Mouse (Mus musculus) lung, embryonic 16.5 days (tissue): ENCODE data around the gene Dusp23. TPM values are rescaled to one million over a fixed set of nuclear protein-coding genes. Genes with fewer than 3 reads are reported as not detected.
A peak's percentile ranks its signal among the peaks of the same experiment; 100 is the strongest.

Experiments
- ATAC-seq: fragments of 200-750 bp; cut with Nextera tagmentation; 2 replicates; pipeline ENCODE4 v1.8.0; 2017; ENCODE audit warnings: low read depth, mild to moderate bottlenecking, moderate library complexity
- H3K27ac ChIP-seq: fragments of 300-500 bp; sonication (generic); 2 replicates; pipeline ENCODE4 v1.5.1; 2014; ENCODE audit warnings: mild to moderate bottlenecking, control low read depth, low read length
- H3K27me3 ChIP-seq: fragments of 300-500 bp; sonication (generic); 2 replicates; pipeline ENCODE4 v1.6.1; 2014; ENCODE audit warnings: low read depth, low read length, mixed read lengths; ENCODE audit not compliant: control insufficient read depth, insufficient read depth
- H3K36me3 ChIP-seq: fragments of 300-500 bp; sonication (generic); 2 replicates; pipeline ENCODE4 v1.6.1; 2014; ENCODE audit warnings: low read length; ENCODE audit not compliant: control insufficient read depth, insufficient read depth
- H3K4me1 ChIP-seq: fragments of 300-500 bp; sonication (generic); replicated peaks from 2 replicates; pipeline ENCODE4 v1.6.1; 2014; ENCODE audit warnings: low read length, mixed read lengths; ENCODE audit not compliant: control insufficient read depth, insufficient read depth
- H3K4me2 ChIP-seq: fragments of 300-500 bp; sonication (generic); 2 replicates; pipeline ENCODE4 v1.6.1; 2014; ENCODE audit warnings: low read depth, low read length, control low read depth
- H3K4me3 ChIP-seq: fragments of 300-500 bp; sonication (generic); 2 replicates; pipeline ENCODE4 v1.5.1; 2014; ENCODE audit warnings: mild to moderate bottlenecking, low read length, control low read depth
- H3K9ac ChIP-seq: fragments of 300-500 bp; sonication (generic); 2 replicates; pipeline ENCODE4 v1.6.1; 2014; ENCODE audit warnings: low read length, control low read depth
- H3K9me3 ChIP-seq: fragments of 300-500 bp; sonication (generic); 2 replicates; pipeline ENCODE4 v1.6.1; 2016; ENCODE audit warnings: low read length; ENCODE audit not compliant: control insufficient read depth
- WGBS: fragments of 180-500 bp; shearing (Covaris S2); extraction: QIAGEN DNeasy Blood & Tissue Kit; methylation state at CpG from one replicate; pipeline ENCODE4 v1.1.7; 2014; 5-methylcytosine and 5-hydroxymethylcytosine counted together
- polyA plus RNA-seq: library from polyadenylated mRNA; unstranded; fragments of >200 nt; fragmentation: Nextera tagmentation; extraction: Ambion mirVana; gene quantifications from 2 replicates; pipeline ENCODE4 v1.2.1, GENCODE M21; 2015

Dusp23 gene
- polyA plus RNA-seq, 1 experiment from 2014 or later = 13.7 TPM

DNA sequence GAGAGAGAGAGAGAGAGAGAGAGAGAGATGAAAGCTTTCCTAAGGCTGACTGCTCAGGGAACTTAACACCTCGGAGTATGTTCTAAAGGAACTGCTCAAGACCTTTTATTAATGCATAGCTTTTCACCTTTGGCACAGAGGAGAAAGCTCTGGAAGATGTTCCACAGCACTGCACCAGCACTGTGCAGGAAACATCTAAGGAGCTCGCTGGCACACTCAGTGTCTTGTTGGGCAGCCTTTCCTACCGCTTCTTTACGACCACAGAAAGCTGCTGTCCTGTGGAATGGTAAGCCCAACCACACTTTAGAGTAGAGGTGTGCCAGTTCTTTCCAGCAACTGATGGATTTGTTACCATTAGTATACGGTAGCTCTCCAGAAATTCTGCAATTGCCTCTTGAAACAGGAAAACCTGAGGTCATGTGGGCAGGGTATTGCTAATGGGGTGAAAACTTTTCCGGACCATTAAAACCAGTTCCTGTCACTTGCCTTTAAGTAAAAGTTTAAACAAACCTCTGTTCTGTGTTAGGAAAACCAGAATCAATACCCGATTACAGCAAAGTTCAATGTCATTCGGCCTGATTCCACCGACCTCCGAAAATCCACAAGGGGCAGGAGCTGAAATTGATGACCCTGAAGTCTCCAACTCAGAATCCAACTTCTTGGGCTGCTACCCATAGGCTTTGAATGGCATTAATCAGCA, 18.7 kb upstream of the Dusp23 start:
- 59% methylated on average over 10 of the region's 10 CpGs for WGBS
- Histone ChIP-seq H3K27ac (no peak overlapping the region), H3K36me3 (no peaks in the 10 kb centered on the region), H3K27me3 (no peaks in the 10 kb centered on the region), H3K4me1 (no peaks in the 10 kb centered on the region), H3K4me2 (no peak overlapping the region), H3K4me3 (no peak overlapping the region), H3K9me3 (no peaks in the 10 kb centered on the region), H3K9ac (no peak overlapping the region)
- no peak for ATAC-seq

DNA sequence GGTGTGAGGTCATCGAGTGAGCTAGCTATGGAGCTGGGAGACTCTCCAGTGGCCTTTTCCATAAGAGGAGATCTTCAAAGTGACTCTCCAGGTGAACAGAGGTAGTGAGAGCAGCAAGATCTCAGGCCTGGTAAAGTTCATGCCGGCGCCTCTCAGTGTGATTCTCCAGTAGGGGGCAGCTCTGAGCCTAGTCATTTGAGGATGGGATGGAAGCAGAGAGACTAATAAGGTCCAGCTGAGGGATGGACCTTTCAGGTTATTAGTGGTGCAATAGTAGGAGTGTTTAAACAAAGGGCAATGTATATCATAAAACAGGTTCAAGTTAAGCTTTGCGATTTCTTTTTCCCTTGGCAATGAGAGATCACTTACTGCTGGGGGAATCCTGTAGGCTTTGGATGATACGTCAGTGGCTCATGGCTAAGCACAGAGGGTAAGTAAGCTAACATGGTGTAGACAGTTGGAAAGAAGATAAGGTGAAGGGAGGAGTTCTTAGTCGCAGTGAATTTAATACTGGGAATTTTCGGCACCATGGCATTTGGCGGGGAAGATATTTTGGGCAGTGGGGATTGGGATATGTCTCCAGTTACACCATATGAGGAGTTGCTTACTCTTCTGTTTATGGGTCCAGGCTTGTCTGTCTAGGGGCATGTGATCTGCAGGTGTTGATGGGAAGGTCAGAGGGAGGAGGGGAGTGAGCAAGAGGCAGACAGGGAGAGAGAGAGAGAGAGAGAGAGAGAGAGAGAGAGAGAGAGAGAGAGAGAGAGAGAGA, 17.9 kb upstream of the Dusp23 start:
- Histone ChIP-seq H3K4me1 (no peaks in the 10 kb centered on the region), H3K4me2 (no peak overlapping the region), H3K27me3 (no peaks in the 10 kb centered on the region), H3K9me3 (no peaks in the 10 kb centered on the region), H3K9ac (no peak overlapping the region), H3K36me3 (no peaks in the 10 kb centered on the region), H3K4me3 (no peak overlapping the region), H3K27ac (no peak overlapping the region)
- 59% methylated on average over 8 of the region's 8 CpGs for WGBS
- no peak for ATAC-seq

DNA sequence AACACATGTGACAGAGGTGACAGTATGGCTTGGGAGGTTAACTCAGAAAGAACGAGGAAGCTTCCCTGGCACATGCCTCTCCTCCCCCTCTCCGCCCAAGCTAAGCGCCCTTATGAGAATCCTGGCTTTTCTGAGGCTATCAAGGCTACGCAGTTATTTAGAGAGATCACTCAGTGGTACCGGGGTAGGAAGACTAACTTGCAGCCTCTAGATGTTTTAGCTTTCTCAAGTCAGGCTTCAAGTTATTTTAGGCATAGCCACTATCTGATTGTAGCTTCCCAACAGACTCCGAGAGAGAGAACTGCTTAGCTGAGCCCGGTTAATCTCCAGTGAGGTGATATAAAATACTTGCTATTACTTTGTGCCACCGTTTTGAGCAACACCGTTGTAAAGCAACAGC, 16.6 kb upstream of the Dusp23 start:
- Histone ChIP-seq H3K27ac (no peak overlapping the region), H3K36me3 (no peaks in the 10 kb centered on the region), H3K9me3 (no peaks in the 10 kb centered on the region), H3K27me3 (no peaks in the 10 kb centered on the region), H3K4me2 (no peak overlapping the region), H3K4me3 (no peak overlapping the region), H3K9ac (no peak overlapping the region), H3K4me1 (no peaks in the 10 kb centered on the region)
- 82% methylated on average over 9 of the region's 9 CpGs for WGBS
- ATAC-seq = no peak

DNA sequence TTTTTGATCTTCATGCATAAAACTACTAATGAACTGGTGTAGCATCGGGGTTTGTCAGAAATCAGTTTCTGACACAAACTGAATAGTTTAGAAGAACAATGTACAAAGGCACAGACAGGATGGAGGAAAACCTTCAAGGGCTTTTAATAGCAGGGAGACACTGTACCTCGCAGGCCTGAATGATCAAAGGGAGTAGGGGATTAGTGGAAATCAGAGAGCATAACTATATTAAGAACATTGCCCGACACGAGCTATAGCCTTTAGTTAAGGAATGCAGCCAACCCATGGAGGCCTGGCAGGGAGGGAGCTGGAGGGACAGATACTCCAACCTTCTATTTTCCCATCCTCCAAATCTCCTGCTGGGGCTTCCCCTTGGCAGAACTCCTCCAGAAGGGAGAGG, 14.5 kb upstream of the Dusp23 start:
- Histone ChIP-seq H3K4me3 (no peak overlapping the region), H3K27ac (no peak overlapping the region), H3K9ac (no peak overlapping the region), H3K27me3 (no peaks in the 10 kb centered on the region), H3K9me3 (no peaks in the 10 kb centered on the region), H3K4me1 (no peaks in the 10 kb centered on the region), H3K36me3 (no peaks in the 10 kb centered on the region), H3K4me2 (no peak overlapping the region)
- ATAC-seq = no peak
- 37% methylated on average over 4 of the region's 4 CpGs for WGBS

DNA sequence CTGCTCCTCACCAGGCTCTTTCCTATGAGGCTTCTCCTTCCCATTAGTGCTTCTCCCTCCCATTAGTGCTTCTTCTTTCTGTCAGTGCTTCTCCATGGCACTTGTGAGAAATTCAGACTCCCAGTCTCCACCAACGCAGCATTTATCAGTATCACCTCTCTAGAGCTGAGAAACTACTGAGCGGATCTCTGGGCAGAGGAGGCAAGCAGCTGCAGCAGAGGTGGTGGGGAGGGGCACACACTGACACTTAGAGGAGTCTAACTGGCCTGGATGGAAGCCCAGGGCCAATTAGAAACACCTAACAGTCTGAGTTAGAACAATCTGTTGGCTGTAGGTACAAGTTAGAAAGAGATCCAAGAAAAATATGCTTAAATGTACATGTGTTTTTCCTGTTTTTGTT, 6.0 kb upstream of the Dusp23 start:
- peak; percentile 41; the same call in 1 of the 2 replicates for ATAC-seq
- H3K4me2 ChIP-seq = no peak overlapping the region
- no peaks in the 10 kb centered on the region for H3K36me3 ChIP-seq
- H3K27me3 ChIP-seq = no peaks in the 10 kb centered on the region
- 18% methylated on average over 2 of the region's 2 CpGs for WGBS
- no peak overlapping the region for H3K9ac ChIP-seq
- no peak overlapping the region for H3K4me3 ChIP-seq
- 0 out of 2 replicates have a peak overlapping the region, but pooled peaks have one; percentile 24 for H3K27ac ChIP-seq
- H3K9me3 ChIP-seq = no peaks in the 10 kb centered on the region
- peaks cover 7% of the 10 kb centered on the region for H3K4me1 ChIP-seq

DNA sequence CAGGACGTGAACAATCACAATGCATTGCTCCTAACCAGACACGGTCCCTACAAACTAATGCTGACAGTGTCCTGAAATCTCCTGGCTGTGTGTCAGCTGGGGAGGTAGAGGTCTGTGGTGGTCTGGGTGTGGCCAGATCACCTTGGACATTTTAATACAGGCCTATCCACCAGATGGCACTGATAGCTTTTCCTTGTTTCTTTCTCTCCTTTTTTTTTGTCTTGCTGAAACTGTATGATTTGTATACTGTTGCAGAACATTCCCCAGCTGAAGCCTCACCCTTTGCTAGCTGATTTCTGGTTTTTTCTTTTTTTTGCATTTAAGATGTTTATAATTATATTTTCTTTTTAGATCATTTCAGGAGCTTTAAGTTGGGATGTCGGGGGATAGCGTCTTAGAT, 5.0 kb upstream of the Dusp23 start:
- Histone ChIP-seq H3K9me3 (no peaks in the 10 kb centered on the region), H3K4me3 (no peak overlapping the region), H3K4me1 (peaks cover 7% of the 10 kb centered on the region), H3K9ac (no peak overlapping the region), H3K27me3 (no peaks in the 10 kb centered on the region), H3K36me3 (no peaks in the 10 kb centered on the region), H3K27ac (no peak overlapping the region), H3K4me2 (no peak overlapping the region)
- no peak for ATAC-seq
- WGBS = 54% methylated on average over 4 of the region's 4 CpGs

DNA sequence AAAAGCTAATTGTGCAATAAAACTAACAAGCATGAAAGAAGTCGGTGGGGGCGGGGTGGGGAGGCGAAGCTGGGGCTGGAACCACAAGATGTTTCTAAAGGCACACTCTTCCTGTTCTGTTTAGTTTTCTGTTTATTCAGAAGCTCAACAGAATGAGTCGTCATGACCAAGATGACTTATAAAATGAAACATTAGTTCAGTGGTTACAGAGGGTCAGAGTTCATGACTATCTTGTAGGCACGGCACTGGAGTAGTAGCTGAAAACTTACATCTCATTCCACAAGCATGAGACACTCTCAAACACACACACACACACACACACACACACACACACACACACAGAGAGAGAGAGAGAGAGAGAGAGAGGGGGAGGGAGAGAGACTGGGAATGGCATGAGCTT, 3.5 kb upstream of the Dusp23 start:
- no peak overlapping the region for H3K4me3 ChIP-seq
- no peaks in the 10 kb centered on the region for H3K27me3 ChIP-seq
- H3K27ac ChIP-seq = no peak overlapping the region
- 80% methylated on average over 5 of the region's 5 CpGs for WGBS
- no peak overlapping the region for H3K4me2 ChIP-seq
- H3K4me1 ChIP-seq = peaks cover 7% of the 10 kb centered on the region
- no peaks in the 10 kb centered on the region for H3K36me3 ChIP-seq
- H3K9ac ChIP-seq = no peak overlapping the region
- H3K9me3 ChIP-seq = no peaks in the 10 kb centered on the region
- ATAC-seq = no peak

DNA sequence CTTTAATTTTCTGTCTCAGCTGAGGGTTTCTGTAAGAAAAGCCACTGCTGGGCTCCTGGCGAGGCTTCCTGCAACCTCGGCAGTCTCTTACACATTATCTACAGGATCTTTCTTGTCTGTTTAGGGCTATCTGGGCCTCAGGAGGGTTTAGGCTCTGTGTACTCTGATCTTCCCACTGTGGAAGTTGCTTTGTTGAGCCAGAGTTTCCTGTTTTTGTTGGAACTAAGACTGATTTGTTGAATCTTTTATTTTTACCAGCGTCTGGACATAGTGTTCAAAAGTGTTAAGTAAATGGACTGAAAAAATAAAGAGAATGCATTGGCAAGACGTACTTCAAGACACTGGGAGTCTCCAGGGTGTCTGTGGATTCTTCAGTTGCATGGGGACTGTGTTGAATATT, 2.5 kb upstream of the Dusp23 start:
- peaks cover 7% of the 10 kb centered on the region for H3K4me1 ChIP-seq
- peak overlapping the region; percentile 63 for H3K27ac ChIP-seq
- peak overlapping the region; percentile 28; the same call in 1 of the 2 replicates for H3K9ac ChIP-seq
- no peaks in the 10 kb centered on the region for H3K9me3 ChIP-seq
- 22% methylated on average over 4 of the region's 4 CpGs for WGBS
- H3K4me2 ChIP-seq = no peak overlapping the region
- no peak overlapping the region for H3K4me3 ChIP-seq
- ATAC-seq = no peak
- no peaks in the 10 kb centered on the region for H3K36me3 ChIP-seq
- H3K27me3 ChIP-seq = no peaks in the 10 kb centered on the region

DNA sequence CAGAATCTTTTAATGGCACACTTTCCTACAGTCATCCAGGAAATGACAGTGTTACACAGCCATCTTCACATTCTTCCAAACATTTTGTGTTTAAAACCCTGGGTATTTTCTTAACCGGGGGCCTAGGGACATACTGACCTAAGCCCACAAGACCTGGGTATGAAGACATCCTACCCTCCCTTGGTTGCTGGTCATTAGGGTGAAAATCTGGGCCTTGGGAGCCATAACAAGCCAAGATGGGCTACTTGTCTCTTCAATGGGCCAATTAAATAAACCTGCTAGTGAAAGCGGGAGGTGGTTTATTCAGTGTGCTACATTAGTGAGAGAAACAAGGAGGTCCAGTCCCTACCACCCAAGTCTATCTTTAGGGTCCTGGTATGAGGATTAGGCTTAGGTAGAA, 1.4 kb upstream of the Dusp23 start:
- H3K27me3 ChIP-seq = no peaks in the 10 kb centered on the region

More for the DNA sequence above, 1.4 kb upstream of the Dusp23 start:
- Histone ChIP-seq H3K9ac (no peak overlapping the region), H3K4me3 (no peak overlapping the region), H3K36me3 (no peaks in the 10 kb centered on the region), H3K9me3 (no peaks in the 10 kb centered on the region), H3K4me2 (no peak overlapping the region), H3K4me1 (peaks cover 7% of the 10 kb centered on the region), H3K27ac (no peak overlapping the region)
- WGBS = 78% methylated on average over 2 of the region's 2 CpGs
- ATAC-seq = no peak
